Mouse (Mus musculus) cerebellum, postnatal 36 days (tissue): ENCODE measurements around the gene Pard6b.
"Not testable (repeated sequence)": the region's sequence is repeated elsewhere in the genome, so short reads cannot be mapped to it uniquely, and the experiment has no call there.

Experiments
- DNase-seq, 2 experiments: peaks; one replicate each; pipeline ENCODE4 v3.0.0; 2021 to 2022; ENCODE audit warnings: mixed read lengths in 2 of 2

Pard6b gene

DNA sequence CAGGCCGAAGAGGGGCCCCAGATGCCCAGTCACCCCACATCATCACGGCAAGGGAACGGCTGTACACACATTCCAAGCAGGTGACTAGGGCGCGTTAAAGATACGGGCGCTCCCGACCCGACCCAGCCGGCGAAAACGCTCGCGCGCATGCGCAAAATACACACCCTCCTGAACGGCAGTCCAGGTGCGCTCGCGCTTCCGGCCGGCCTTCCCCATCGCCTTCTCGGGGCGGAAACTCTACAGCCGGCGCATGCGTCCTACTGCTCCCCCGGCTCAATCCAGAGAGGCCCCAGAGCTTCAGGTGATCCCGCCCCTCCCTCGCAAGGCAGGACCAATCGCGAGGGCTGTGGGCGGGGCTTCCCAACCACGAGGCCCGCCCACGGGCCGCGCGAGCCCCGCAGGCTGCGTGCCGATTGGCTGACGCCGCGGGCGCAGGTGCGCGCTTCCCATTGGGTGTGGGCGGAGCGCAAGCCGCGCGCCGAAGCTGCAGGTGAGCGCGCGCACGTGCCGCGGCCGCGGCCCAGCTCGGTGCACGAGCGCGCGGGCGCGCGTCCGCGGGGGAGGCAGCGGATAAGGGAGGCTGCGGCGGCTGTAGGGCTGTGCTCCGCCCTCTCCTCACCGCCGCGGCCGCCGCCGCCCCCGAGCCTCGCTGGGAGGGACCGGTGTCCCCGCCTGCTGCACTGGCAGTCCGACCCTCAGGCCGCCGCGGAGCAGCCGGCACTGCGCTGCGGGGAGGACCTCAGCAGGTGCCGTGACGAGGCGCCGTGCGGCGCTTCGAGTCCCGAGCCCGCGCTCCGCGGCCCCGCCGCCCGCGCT lies at the start of gene Pard6b:
Pard6b (plus strand) TSS at position 574 of the 816 bp plus-strand sequence.
- DNase-seq = peak; percentile 95 to 98

DNA sequence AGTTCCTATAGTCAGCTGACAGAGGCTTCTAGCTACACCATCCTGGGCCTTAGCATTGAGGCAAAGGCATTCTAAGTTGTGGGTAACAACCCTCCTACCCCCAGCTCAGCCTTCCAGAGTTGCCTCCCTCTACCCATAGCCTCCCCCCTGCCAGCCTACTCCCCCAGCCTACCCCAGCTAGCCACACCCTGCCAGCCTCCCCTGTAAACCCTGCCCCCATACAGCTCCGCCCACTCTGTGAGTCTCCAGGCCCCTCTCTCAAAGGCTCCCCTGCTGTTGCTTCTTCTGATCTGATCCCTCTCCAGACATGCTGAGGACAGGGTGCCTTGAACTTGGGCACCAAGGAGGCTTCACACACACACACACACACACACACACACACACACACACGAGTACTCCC lies 49.0 kb upstream of the Pard6b start:
- DNase-seq = no peak

GRCm38 (mm10) chr2:168033905-168034304 lies 46.9 kb upstream of the Pard6b start:
- DNase-seq = no peak

- no peak for DNase-seq
Observed at GRCm38 (mm10) chr2:168035907-168036306, 44.9 kb upstream of the Pard6b start.

- DNase-seq = no peak
Observed at GRCm38 (mm10) chr2:168037063-168037462, 43.7 kb upstream of the Pard6b start.

GRCm38 (mm10) chr2:168040751-168041150 lies 40.1 kb upstream of the Pard6b start:
- no peak for DNase-seq

GRCm38 (mm10) chr2:168042019-168042418 lies 38.8 kb upstream of the Pard6b start:
- DNase-seq = peak in 1 of 2 experiments; percentile 12

DNA sequence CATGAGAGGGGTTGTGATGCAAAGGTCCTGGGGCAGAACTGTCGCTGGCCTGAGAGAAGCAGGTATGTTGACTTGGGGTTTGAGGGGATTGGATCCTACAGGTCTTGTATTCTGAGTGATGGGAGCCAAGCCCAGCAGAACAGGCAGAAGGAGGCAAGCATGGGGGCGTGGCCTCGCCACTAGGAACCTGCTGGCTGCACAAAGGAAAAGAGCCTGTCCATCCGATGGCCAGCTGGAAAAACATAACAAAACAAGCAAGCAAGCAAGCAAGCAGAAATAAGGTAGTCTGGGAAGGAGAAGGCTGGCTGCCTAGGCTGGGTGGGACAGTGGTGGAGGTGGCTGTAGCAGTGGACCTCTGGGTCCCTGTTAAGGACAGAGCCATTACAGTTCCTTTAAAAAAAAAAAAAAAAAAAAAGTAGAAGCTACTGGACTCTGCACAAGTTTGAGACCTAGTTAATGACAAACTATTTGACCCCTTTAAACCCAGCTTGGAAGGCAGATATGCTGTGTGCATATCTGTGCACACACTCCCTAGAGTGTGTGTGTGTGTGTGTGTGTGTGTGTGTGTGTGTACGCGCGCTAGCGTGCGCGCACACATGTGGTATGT lies 36.0 kb upstream of the Pard6b start:
- DNase-seq = no peak

GRCm38 (mm10) chr2:168045357-168045756 lies 35.4 kb upstream of the Pard6b start:
- DNase-seq = no peak

DNA sequence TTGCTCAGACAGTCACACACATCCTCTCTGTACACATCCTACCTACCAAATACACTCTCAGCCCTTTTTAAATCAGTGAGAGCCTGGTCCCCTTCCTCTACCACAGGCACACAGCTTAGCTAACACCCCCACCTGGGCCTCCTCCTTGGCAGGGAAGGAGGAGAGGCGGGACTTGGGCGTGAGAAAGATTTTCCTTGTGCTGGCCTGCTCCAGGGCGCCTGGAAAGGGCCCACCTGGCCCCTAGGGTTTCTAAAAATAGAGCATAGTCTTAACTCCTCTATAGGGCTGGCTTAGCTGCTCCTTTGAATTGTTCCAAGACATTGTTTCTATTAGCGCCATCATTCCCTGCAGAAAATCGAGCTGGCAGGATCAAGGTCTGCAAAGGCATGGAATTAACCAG lies 35.0 kb upstream of the Pard6b start:
- no peak for DNase-seq

DNA sequence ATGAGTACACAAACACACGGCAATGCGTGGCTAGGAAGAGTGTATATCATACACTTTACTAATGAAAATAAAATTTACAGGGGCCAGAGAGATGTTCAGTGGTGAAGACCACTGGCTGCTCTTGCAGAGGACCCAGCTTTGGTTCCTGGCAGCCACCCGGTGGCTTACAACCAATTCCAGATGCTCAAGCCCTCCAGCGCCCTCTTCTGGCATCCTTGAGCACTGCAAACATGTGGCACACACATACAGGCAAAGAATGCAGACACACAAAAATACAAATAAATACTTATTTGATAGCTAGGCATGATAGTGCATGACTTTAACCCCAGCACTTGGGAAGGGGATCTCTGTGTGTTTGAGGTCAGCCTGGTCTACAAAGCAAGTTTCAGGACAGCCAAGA lies 34.3 kb upstream of the Pard6b start:
- no peak for DNase-seq

DNA sequence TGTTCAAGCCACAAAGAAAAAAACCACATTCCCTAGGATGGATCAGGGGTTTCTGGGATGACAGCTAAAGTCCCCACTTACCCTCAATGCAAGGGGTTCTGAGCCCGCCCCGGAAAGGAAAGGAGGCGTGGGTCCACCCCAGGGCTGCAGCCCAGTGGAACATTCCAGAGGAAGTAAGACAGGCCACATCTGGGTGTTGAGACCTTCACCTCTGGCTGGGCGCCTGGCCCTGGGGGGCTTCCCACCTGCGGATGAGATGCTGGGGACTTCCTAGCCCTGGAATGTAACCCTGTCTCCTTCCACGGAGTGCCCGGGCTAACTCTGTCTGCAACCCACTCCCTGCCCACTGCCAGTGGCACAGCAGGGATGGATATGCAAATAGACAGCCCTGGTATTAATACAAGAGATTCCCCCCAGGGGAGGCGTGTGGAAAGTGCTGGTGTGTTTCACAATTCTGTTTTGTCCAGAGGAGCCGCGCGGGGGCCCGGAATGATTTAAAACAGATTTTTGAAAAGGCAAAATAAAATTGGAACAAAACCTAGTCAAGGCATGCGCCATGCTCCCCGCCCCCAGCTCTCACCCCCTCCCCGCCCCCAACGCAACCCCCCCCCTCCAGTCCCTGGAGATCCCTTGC lies 31.7 kb upstream of the Pard6b start:
- no peak for DNase-seq

- peak in 1 of 2 experiments; percentile 15 for DNase-seq
Observed at GRCm38 (mm10) chr2:168050000-168050942, 30.5 kb upstream of the Pard6b start.

GRCm38 (mm10) chr2:168052156-168052555 lies 28.6 kb upstream of the Pard6b start:
- DNase-seq = no peak

GRCm38 (mm10) chr2:168052689-168053088 lies 28.1 kb upstream of the Pard6b start:
- DNase-seq = peak; percentile 26 to 32

- DNase-seq = no peak
Observed at GRCm38 (mm10) chr2:168054142-168054541, 26.7 kb upstream of the Pard6b start.

GRCm38 (mm10) chr2:168055910-168056665 lies 24.7 kb upstream of the Pard6b start:
- no peak for DNase-seq

- DNase-seq = no peak
Observed at GRCm38 (mm10) chr2:168056666-168056933, 24.2 kb upstream of the Pard6b start.

GRCm38 (mm10) chr2:168057876-168058275 lies 22.9 kb upstream of the Pard6b start:
- not testable (repeated sequence) for DNase-seq

DNA sequence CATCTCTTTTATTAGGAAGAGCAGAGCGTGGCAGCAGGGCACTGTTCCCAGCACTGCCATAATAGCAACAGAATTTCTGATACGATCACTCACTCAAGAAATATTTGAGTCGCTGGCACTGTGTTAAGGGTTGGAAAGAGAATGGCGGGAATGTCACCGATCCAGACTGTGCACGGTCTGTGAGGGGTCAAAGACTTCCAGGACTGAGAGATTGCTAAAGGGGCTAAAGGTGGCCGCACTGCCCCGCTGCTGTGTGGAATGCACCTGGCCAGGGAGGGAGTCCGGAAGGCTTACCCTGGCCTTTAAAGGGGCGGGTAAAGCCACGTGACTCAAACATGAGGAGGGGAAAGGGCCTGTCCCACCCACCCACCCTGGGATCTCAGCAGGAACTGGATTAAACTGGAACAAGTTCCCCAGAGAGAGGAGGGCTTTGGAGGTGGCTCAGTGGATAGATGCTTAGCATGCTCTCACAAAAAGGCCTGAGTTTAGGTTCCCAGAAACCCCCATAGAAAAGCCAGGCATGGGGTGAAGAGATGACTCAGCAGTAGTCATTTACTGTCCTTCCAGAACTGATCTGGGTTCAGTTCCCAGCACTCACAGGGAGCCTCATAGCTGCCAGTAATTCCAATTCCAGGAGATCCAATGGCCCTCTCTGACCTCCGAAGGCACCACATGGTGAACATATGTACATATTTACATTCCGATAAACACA lies 22.2 kb upstream of the Pard6b start:
- DNase-seq = no peak

- DNase-seq = no peak
Observed at GRCm38 (mm10) chr2:168059200-168059790, 21.5 kb upstream of the Pard6b start.
